Mouse (Mus musculus): Measurements from ENCODE around the gene Kcne3. TPM values are rescaled to one million over a fixed set of nuclear protein-coding genes. Genes with fewer than 3 reads are reported as not detected.
A peak's percentile ranks its signal among the peaks of the same experiment; 100 is the strongest.

The Kcne3 gene
- total and polyA plus RNA-seq, 2 experiments from 2014 or later = 0.25 TPM; not detected in 1

DNA sequence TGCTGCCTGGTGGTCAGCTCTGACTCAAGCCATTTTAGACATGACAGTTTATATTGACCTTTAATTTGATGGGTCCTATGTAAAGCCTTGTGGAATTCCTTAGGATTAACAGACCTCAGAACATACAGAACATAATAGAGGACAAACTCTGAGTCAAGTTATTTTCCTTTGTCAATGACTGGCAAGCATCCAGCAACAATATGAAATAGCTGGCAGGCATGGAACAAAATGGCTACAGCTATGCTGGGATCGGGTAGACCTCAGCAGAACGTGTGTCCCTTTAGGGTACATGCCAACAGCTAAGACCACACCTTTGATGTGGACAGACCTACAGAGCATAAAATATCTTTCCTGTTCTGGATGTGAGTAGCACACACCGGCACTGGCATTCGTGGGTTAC, 12.8 kb upstream of the Kcne3 start:
- ATAC-seq (no peak), DNase-seq (ENCODE audit: low spot score) (no peak)
- 66% methylated on average over 4 of the region's 4 CpGs for WGBS
- no peak overlapping the region for H3K4me2 ChIP-seq (ENCODE audit: low read depth, low read length)
- H3K27me3 ChIP-seq (ENCODE audit: insufficient read depth, low read length) = no peaks in the 10 kb centered on the region
- peaks cover 3% of the 10 kb centered on the region; the same call in 1 of the 2 replicates for H3K4me1 ChIP-seq (ENCODE audit: insufficient read depth, low read length)
- no peaks in the 10 kb centered on the region for H3K9me3 ChIP-seq (ENCODE audit: low read length)
- no peak for TF ChIP-seq CTCF (IDR thresholded peaks at IDR 0.05; ENCODE audit: low read depth)
- no peaks in the 10 kb centered on the region for H3K36me3 ChIP-seq (ENCODE audit: insufficient read depth, low read length)
- no peak overlapping the region for H3K27ac ChIP-seq
- no peak overlapping the region for H3K9ac ChIP-seq (replicated peaks; ENCODE audit: low read length)
- H3K4me3 ChIP-seq (ENCODE audit: low read length) = no peak overlapping the region

- no peak overlapping the region for H3K4me3 ChIP-seq (ENCODE audit: low read length)
- no peaks in the 10 kb centered on the region for H3K36me3 ChIP-seq (ENCODE audit: insufficient read depth, low read length)
- H3K4me2 ChIP-seq (ENCODE audit: low read depth, low read length) = no peak overlapping the region
- no peak for TF ChIP-seq CTCF (IDR thresholded peaks at IDR 0.05; ENCODE audit: low read depth)
- no peaks in the 10 kb centered on the region for H3K27me3 ChIP-seq (ENCODE audit: insufficient read depth, low read length)
- ATAC-seq (no peak), DNase-seq (ENCODE audit: low spot score) (no peak)
- H3K9ac ChIP-seq (replicated peaks; ENCODE audit: low read length) = no peak overlapping the region
- no peaks in the 10 kb centered on the region for H3K9me3 ChIP-seq (ENCODE audit: low read length)
- no peak overlapping the region for H3K27ac ChIP-seq
- WGBS = 81% methylated on average over 11 of the region's 11 CpGs
- H3K4me1 ChIP-seq (ENCODE audit: insufficient read depth, low read length) = no peaks in the 10 kb centered on the region
These were observed 7.6 kb upstream of the Kcne3 start for GRCm38 (mm10) chr7:100168654-100169053.

GRCm38 (mm10) chr7:100170756-100171155, 5.5 kb upstream of the Kcne3 start:
- H3K4me2 ChIP-seq (ENCODE audit: low read depth, low read length) = no peak overlapping the region
- H3K27ac ChIP-seq = no peak overlapping the region
- no peak for TF ChIP-seq CTCF (IDR thresholded peaks at IDR 0.05; ENCODE audit: low read depth)
- no peak overlapping the region for H3K4me3 ChIP-seq (ENCODE audit: low read length)
- ATAC-seq (no peak), DNase-seq (ENCODE audit: low spot score) (no peak)
- no peaks in the 10 kb centered on the region for H3K27me3 ChIP-seq (ENCODE audit: insufficient read depth, low read length)
- no peaks in the 10 kb centered on the region for H3K9me3 ChIP-seq (ENCODE audit: low read length)
- H3K9ac ChIP-seq (replicated peaks; ENCODE audit: low read length) = no peak overlapping the region
- H3K4me1 ChIP-seq (ENCODE audit: insufficient read depth, low read length) = no peaks in the 10 kb centered on the region
- WGBS = 69% methylated on average over 4 of the region's 4 CpGs
- no peaks in the 10 kb centered on the region for H3K36me3 ChIP-seq (ENCODE audit: insufficient read depth, low read length)

DNA sequence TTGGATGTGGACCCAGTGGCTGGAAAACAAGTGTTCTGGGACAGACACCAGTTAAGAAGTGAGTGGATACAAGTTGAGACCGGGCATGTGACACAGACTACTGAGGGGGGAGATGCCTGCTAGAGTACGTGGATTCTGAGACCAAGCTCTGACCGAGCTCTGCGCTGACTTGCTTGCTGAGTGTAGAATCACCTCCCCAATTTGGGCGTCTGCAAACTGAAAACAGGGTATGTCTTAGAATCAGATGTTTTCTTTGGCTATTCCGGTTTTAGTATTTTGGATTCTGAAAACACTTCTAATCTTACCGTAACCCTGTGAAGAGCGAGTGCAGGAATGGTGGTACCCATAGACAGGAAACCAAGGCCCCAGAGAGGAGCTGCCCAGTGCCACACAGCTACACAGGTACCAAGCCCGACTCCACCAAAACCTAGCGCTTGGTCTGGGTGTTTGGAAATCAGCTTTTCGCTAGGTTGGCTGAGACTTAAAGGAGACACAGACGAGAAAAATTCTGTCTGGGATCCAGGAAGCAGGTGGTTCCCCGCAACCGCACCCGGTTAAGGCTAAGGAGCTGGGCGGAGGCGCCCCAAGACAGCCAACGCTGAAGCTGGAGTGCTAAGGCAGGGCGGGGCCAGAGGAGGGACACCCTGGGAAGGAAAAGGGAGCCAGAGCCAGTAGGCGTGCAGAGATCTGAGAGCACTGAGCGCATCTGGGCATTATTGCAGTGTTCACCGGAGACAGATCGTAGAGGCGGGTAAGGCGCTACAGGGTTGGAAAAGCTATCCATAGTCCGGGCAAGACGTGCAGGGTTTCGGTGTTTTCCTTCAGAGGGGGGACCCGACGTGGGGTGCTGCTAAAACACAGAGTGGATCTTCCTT, 2.0 kb downstream of the Kcne3 start:
- Histone ChIP-seq H3K9ac (replicated peaks; ENCODE audit: low read length) (peak overlapping the region; percentile 28), H3K9me3 (ENCODE audit: low read length) (no peaks in the 10 kb centered on the region), H3K36me3 (ENCODE audit: insufficient read depth, low read length) (no peaks in the 10 kb centered on the region), H3K4me2 (ENCODE audit: low read depth, low read length) (peak overlapping the region; percentile 73), H3K4me1 (ENCODE audit: insufficient read depth, low read length) (peaks cover 6% of the 10 kb centered on the region; the same call in 1 of the 2 replicates), H3K27ac (no peak overlapping the region), H3K4me3 (ENCODE audit: low read length) (peak overlapping the region; percentile 38), H3K27me3 (ENCODE audit: insufficient read depth, low read length) (peaks cover 14% of the 10 kb centered on the region)
- peak; percentile 40; the same call in 1 of the 2 replicates for ATAC-seq
- TF ChIP-seq CTCF (IDR thresholded peaks at IDR 0.05; ENCODE audit: low read depth) = no peak
- WGBS = 11% methylated on average over 30 of the region's 30 CpGs
- DNase-seq (ENCODE audit: low spot score) = peak; percentile 29

- Histone ChIP-seq H3K4me3 (ENCODE audit: low read length) (peak overlapping the region; percentile 38), H3K4me1 (ENCODE audit: insufficient read depth, low read length) (peaks cover 6% of the 10 kb centered on the region; the same call in 1 of the 2 replicates), H3K36me3 (ENCODE audit: insufficient read depth, low read length) (no peaks in the 10 kb centered on the region), H3K27ac (no peak overlapping the region), H3K27me3 (ENCODE audit: insufficient read depth, low read length) (peaks cover 14% of the 10 kb centered on the region), H3K4me2 (ENCODE audit: low read depth, low read length) (peak overlapping the region; percentile 73), H3K9ac (replicated peaks; ENCODE audit: low read length) (peak overlapping the region; percentile 28), H3K9me3 (ENCODE audit: low read length) (no peaks in the 10 kb centered on the region)
- ATAC-seq (no peak), DNase-seq (ENCODE audit: low spot score) (peak; percentile 10)
- no peak for TF ChIP-seq CTCF (IDR thresholded peaks at IDR 0.05; ENCODE audit: low read depth)
- WGBS = 2% methylated on average over 15 of the region's 15 CpGs
These were observed 2.6 kb downstream of the Kcne3 start for GRCm38 (mm10) chr7:100178891-100179233.

- TF ChIP-seq CTCF (IDR thresholded peaks at IDR 0.05; ENCODE audit: low read depth) = no peak
- no peak for DNase-seq (ENCODE audit: low spot score)
- 74% methylated on average over 7 of the region's 7 CpGs for WGBS
- Histone ChIP-seq H3K9me3 (ENCODE audit: low read length) (no peaks in the 10 kb centered on the region), H3K36me3 (ENCODE audit: insufficient read depth, low read length) (no peaks in the 10 kb centered on the region), H3K4me1 (ENCODE audit: insufficient read depth, low read length) (peaks cover 6% of the 10 kb centered on the region; the same call in 1 of the 2 replicates), H3K4me2 (ENCODE audit: low read depth, low read length) (peak overlapping the region; percentile 73), H3K27me3 (ENCODE audit: insufficient read depth, low read length) (peaks cover 14% of the 10 kb centered on the region), H3K4me3 (ENCODE audit: low read length) (peak overlapping the region; percentile 38; the same call in 1 of the 2 replicates), H3K9ac (replicated peaks; ENCODE audit: low read length) (no peak overlapping the region), H3K27ac (no peak overlapping the region)
- ATAC-seq = no peak
These were observed 3.1 kb downstream of the Kcne3 start for GRCm38 (mm10) chr7:100179394-100179793.
